Mouse (Mus musculus) fat pad, adult 2 months (tissue): ENCODE data around the gene Gm20388.

Experiments
- DNase-seq: peaks from one replicate; pipeline ENCODE4 v3.0.0-alpha.2; 2011; ENCODE audit warnings: low read depth, low spot score; ENCODE audit errors: extremely low read depth

Gene Gm20388

GRCm38 (mm10) chr8:121731060-121731459 lies 1820.4 kb downstream of the Gm20388 start:
- no peak for DNase-seq

- no peak for DNase-seq
Measured at GRCm38 (mm10) chr8:121731471-121732333, 1821.1 kb downstream of the Gm20388 start.

DNA sequence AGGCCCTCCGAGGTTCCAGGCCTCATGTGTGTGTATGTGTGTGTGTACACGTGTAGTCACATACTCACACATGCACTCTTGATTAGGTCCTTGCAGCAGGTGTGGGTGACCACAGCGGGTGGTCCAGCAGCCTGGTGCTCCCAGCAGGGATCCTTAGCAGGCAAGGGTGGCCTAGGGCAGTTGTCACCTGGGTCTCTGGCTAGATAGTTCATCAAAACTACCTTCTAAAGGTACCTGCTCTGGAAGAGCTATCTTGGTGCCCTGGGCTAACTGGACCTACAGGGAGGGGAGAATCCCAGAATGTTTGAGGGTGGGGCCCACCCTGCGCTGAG lies 1821.7 kb downstream of the Gm20388 start:
- no peak for DNase-seq

GRCm38 (mm10) chr8:121734262-121734661 lies 1823.6 kb downstream of the Gm20388 start:
- DNase-seq, result no peak

DNA sequence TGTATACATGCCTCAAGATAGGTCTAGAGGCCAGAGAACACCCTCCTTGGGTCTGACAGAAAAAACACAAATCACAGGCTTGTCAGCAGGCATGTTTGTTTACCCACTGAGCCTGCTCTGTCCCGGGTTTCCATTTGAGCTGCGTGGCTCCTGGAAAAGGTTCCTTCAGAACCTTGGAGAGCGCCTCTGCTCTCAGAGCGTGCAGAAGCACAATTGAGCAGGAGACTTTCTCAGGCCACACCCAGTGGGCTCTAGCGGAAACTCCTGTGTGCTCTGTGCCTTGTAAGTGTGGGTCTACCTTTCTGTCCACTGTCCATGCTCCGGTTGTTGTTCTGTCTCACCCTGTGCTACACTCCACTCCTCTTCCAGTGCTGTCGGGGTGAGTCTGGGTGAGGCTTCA lies 1825.6 kb downstream of the Gm20388 start:
- DNase-seq, result no peak

GRCm38 (mm10) chr8:121740721-121741120 lies 1830.1 kb downstream of the Gm20388 start:
- DNase-seq, result no peak

DNA sequence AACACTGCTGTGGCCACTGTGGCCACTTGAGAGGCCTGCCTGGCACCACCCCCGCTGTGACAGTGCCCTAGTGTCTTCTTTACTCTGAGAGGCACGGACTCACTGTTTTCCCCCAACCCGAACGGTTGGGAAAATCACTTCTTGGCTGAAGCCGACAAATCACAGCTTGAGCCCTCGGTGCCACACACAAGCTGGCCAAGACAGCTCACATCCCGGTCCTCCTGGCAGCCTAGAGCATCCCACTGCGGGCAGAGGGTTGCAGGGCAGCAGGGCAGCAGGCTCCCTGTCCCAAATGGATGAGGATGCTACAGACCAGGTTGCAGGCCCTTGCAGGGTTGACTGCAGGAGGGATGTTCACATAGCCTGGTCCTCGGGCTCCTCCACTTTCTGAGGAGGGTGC lies 1838.9 kb downstream of the Gm20388 start:
- DNase-seq, result no peak

- no peak for DNase-seq
Measured at GRCm38 (mm10) chr8:121750512-121750911, 1839.9 kb downstream of the Gm20388 start.

DNA sequence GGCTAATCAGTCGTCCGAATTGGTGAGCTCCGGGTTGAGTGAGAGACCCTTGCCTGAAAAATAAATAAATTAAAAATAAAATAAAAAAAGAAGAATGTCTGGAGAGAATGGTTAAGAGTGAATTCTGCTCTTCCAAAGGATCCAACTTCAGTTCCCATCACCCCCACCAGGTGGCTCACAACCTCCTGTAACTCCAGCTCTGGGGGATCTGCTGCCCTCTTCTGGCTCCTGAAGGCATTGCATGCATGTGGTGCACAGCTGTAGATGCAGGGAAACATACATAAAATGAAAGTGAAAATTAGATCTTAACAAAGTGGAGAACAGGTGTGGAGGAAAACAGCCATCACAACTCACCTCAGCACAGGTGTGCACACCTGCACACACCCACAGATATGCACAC lies 1840.8 kb downstream of the Gm20388 start:
- no peak for DNase-seq

- no peak for DNase-seq
Measured at GRCm38 (mm10) chr8:121758470-121758869, 1847.8 kb downstream of the Gm20388 start.

- no peak for DNase-seq
Measured at GRCm38 (mm10) chr8:121760484-121760883, 1849.8 kb downstream of the Gm20388 start.

GRCm38 (mm10) chr8:121761480-121761879 lies 1850.8 kb downstream of the Gm20388 start:
- DNase-seq, result no peak

DNA sequence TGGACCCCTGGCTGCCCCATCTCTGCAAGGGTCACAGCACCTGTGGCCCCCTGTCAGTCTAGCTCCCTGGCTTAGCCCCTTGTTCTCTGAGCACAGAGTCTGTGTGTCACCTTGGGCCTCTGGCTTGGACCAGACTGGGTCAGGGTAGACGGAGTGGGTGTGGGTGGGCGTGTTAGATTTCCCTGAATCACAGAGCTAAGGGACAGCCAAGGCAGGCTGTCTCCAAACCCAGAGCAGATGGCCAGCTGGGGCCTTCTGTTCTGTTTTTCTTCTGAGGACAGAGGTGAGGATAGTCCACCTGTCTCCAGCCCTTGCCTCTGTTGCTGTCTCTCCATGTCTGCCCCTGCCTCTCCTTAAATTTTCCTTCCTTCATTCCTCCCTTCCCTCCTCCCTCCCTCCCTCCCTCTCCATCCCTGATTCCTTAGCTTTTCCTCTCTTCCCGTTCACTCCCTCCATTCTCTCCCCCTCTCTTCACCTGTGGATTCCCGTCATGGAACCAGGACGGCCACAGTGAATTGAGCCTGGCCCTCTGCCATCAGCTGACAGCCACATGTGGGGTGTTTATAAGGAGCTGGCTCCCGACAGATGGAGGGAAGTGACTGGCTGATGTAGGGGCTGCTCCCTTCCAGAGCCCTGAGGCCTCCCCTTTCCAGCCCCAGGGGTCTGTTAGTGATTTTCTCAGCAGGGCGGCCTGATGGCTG lies 1852.5 kb downstream of the Gm20388 start:
- DNase-seq, result no peak

- no peak for DNase-seq
Measured at GRCm38 (mm10) chr8:121763700-121764013, 1853.0 kb downstream of the Gm20388 start.

DNA sequence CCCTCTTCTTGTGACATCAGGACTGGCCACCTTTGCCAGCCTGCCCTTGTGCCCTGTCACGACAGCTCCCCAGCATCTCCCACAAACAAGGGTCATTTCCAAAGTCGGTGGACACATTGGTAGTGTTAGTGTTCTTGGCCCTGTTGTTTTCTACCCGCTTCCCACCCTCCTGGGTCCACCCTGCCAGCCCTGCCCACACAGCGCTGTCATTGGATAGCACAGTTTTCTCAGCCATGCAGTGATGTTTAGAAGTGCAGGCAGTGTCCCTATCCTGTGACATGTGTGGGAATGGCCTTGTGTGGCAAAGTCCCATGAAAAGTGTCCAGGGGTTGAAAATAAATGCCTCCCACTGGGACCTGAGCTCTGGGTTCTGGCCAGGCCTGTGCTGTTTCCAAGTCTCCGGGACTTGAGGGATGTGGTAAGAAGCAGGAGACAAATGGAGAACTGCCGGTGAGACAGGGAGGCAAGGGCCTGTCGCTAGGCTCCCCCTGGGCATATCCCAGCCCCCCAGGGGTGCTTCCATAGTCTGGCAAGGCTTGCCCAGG lies 1855.0 kb downstream of the Gm20388 start:
- DNase-seq, result no peak

DNA sequence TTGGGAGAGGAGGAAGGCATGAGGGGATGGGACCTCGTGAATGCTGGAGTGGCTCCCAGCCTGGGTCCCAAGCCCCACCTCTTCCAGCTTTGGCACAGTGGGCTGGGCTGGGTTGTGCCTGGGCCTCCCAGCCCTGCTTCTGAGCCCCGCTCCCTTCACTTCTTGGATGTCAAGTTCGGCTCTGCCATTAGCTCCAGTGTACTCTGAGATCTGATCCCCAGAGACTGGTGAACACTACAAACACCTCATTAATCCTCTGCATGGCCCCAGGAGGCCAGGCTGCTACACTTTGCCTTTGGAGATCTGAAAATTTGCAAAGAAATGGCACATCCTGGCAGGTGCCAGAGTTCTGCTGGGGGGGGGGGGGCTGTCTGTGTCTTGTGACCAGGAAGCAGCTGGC lies 1858.5 kb downstream of the Gm20388 start:
- DNase-seq, result no peak

DNA sequence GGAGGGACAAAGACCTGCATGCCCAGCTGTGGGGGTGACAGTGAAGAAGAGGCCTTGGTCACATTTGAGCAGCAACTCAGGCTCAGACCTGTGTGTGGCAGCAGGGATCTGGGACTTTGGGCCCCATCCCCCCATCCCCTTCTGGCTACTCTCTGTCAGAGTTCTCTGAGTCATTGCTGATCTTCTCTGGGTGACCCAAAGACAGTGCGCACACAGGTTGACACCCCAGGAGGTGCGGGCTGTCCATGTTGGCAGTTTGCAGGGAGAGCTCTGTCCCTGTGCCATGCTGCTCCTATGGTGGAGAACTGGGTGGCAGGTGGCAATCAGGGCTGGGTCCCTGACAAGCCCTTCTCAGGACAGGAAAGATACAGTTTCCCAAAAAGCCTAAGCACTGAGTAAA lies 1859.0 kb downstream of the Gm20388 start:
- DNase-seq, result no peak

DNA sequence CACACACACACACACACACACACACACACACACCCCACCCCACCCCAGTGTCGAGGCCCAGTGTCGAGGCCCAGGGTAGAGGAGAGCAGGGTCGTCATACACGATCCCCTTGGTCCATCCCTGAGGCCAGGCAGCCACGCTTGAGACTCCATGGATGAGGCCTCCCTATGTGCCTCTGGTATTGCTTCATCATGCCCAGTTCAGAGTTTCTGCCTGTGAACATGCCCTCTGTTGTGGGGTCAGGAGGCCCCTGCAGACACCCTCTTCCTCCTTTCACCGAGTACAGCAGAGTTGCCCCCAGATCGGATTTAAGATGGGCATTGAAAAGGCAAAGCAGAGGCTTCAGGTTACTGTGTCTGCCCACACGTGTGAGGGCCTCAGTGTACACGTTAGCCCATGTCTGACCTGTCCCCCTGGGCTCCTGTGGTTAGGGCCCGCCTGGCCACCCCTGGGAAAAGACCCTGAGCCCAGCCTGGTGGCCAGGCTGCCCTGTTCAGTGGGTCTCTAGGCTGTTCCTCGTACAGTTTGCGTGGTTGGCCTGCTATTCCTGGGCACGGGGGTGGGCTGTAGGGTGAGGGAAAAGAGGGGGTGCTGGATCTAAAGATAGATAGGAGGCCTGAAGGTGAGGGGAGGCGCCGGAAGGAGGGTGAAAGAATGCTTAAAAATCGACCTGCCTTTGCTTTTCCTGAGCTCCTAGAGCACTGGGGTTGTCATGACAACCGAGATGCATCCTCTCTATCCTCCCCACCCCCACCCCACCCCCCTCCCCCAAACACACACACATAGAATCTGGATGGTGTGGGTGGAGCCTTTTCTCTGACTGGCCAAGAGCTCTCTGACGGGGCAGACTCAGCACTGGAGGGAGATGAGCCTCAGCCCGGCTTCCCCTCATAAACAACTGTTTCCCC lies 1860.5 kb downstream of the Gm20388 start:
- DNase-seq, result no peak

DNA sequence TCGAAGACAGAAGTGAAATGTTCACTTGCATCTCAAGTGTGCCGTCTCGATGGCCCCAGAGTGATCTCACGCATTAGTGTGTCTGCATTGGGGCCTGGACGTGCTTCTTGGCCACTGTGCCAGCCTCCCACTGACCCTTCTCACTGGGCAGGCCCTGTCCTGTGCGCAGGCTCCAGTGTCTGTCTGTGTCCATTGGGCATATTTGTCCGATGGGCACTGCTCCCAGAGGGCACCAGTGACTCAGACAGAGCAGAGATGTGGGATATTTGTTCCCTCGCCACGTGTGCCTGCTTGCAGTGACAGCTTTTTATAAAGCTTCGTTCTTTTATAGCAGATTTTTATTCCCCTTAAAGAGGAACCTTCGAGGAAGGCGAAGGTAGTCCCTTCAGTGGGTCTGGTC lies 1863.2 kb downstream of the Gm20388 start:
- DNase-seq, result no peak

- no peak for DNase-seq
Measured at GRCm38 (mm10) chr8:121782493-121782892, 1871.9 kb downstream of the Gm20388 start.

DNA sequence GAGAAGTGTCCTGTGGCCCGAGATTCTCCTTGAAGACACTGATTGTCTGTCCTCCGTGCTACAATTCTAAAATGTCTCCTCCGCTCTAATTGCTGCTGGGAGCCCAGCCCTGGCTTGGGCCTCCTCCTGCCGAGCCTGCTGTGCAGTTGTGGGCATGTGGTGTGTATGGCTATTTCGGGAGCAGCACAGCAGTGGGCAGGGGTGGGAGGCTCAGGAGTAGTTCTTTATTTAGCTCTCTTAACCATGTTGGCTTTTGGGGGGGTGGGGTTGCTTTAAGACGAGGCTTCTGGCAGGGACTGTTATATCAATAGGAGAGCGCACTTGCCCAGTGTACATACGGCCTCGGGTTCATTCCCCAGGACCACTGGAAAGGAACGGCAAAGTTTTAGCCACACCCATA lies 1875.9 kb downstream of the Gm20388 start:
- no peak for DNase-seq
